9 mouse cellular contexts compared by ENCODE assay signal in genomic region chr8:89630540-89630939, GRCm38 (mm10).
A peak's percentile ranks its signal among the peaks of the same experiment; 100 is the strongest.
DNase-seq lines count a peak whose midpoint lies in the region; ATAC-seq and TF ChIP-seq lines count a peak whose summit lies in the region.
"Had no signal": no experiment of that assay in that cellular context is flagged by ENCODE, and none has a peak within 500 bp of the region (broad histone marks: within the 10 kb centered on the region; RNA-seq: fewer than 3 reads in every experiment).

No protein-coding gene starts in this region.

- H3K4me2 ChIP-seq in intestine, postnatal 0 days (replicated peaks; ENCODE audit: low read depth) = no peak overlapping the region
- H3K4me2 ChIP-seq in intestine, embryonic 16.5 days (ENCODE audit: low read depth, low read length) = no peak overlapping the region
- H3K4me2 ChIP-seq in midbrain, embryonic 16.5 days (ENCODE audit: low read length) = no peak overlapping the region

- no peaks in the 10 kb centered on the region for H3K4me1 ChIP-seq in intestine, postnatal 0 days (replicated peaks; ENCODE audit: control insufficient read depth, insufficient read depth, low read length)
- H3K4me1 ChIP-seq in intestine, embryonic 16.5 days (ENCODE audit: control insufficient read depth, insufficient read depth, low read length) = no peaks in the 10 kb centered on the region
- H3K4me1 ChIP-seq in ES-Bruce4 (ENCODE audit: control insufficient read depth, insufficient read depth, low read length) = no peaks in the 10 kb centered on the region
- H3K4me1 ChIP-seq in bone marrow, adult 2 months (ENCODE audit: control insufficient read depth, insufficient read depth, low read length) = no peaks in the 10 kb centered on the region; the same call in 1 of the 2 replicates
- H3K4me1 ChIP-seq in midbrain, embryonic 16.5 days (ENCODE audit: control insufficient read depth, insufficient read depth, low read length) = peaks cover 4% of the 10 kb centered on the region; the same call in 1 of the 2 replicates

- 90% methylated on average over 3 of the region's 3 CpGs for WGBS in intestine, postnatal 0 days
- WGBS in intestine, embryonic 16.5 days = 82% methylated on average over 3 of the region's 3 CpGs
- WGBS in bone marrow, adult 2 months = 65% methylated on average over 3 of the region's 3 CpGs
- 85% methylated on average over 3 of the region's 3 CpGs for WGBS in midbrain, embryonic 16.5 days

- TF ChIP-seq POLR2A in ES-Bruce4 (IDR thresholded peaks at IDR 0.05; ENCODE audit: insufficient read depth, low read length) = no peak
- TF ChIP-seq POLR2A in bone marrow, adult 2 months (IDR thresholded peaks at IDR 0.05; ENCODE audit: borderline replicate concordance, control insufficient read depth, low read depth, low read length) = no peak

- intact Hi-C loops in gastrocnemius, postnatal 36 days (cut with DNase I) = no loop called here

- H3K4me3 ChIP-seq in intestine, postnatal 0 days (ENCODE audit: low read depth, low read length) = no peak overlapping the region
- H3K4me3 ChIP-seq in intestine, embryonic 16.5 days (ENCODE audit: low read length) = no peak overlapping the region
- H3K4me3 ChIP-seq in ES-Bruce4 (ENCODE audit: low read depth, low read length) = no peak overlapping the region
- H3K4me3 ChIP-seq in bone marrow, adult 2 months (replicated peaks; ENCODE audit: control insufficient read depth, low read depth, low read length) = no peak overlapping the region
- no peak overlapping the region for H3K4me3 ChIP-seq in midbrain, embryonic 16.5 days (ENCODE audit: low read depth, low read length)
- H3K4me3 ChIP-seq: embryonic facial prominence, embryonic 10.5 days had no signal

- no peaks in the 10 kb centered on the region for H3K9me3 ChIP-seq in intestine, postnatal 0 days (ENCODE audit: control insufficient read depth)
- no peaks in the 10 kb centered on the region for H3K9me3 ChIP-seq in intestine, embryonic 16.5 days (ENCODE audit: control insufficient read depth, low read length)
- H3K9me3 ChIP-seq in ES-Bruce4 (replicated peaks; ENCODE audit: control insufficient read depth, insufficient read depth, low read length, poor library complexity, severe bottlenecking) = no peaks in the 10 kb centered on the region
- H3K9me3 ChIP-seq in midbrain, embryonic 16.5 days (replicated peaks; ENCODE audit: control insufficient read depth, low read length, poor library complexity, severe bottlenecking) = no peaks in the 10 kb centered on the region
- H3K9me3 ChIP-seq: embryonic facial prominence, embryonic 10.5 days had no signal

- no peak for TF ChIP-seq EP300 in ES-Bruce4 (IDR thresholded peaks at IDR 0.05; ENCODE audit: insufficient read depth, low read depth, low read length)

- H3K9ac ChIP-seq in intestine, postnatal 0 days (ENCODE audit: low read depth, low read length) = no peak overlapping the region
- no peak overlapping the region for H3K9ac ChIP-seq in intestine, embryonic 16.5 days (ENCODE audit: low read depth, low read length)
- no peak overlapping the region for H3K9ac ChIP-seq in ES-Bruce4 (ENCODE audit: low read depth, poor library complexity, severe bottlenecking)
- H3K9ac ChIP-seq in midbrain, embryonic 16.5 days (ENCODE audit: low read depth, low read length) = no peak overlapping the region

- ATAC-seq in intestine, postnatal 0 days = no peak
- ATAC-seq in intestine, embryonic 16.5 days = no peak
- ATAC-seq in midbrain, embryonic 16.5 days = no peak

- peak; percentile 65 for TF ChIP-seq CTCF in intestine, postnatal 0 days (IDR thresholded peaks at IDR 0.05; ENCODE audit: low read depth)
- TF ChIP-seq CTCF in ES-Bruce4 (IDR thresholded peaks at IDR 0.05; ENCODE audit: low read depth, low read length) = peak; percentile 47
- peak; percentile 59 for TF ChIP-seq CTCF in bone marrow, adult 2 months (IDR thresholded peaks at IDR 0.05; ENCODE audit: control insufficient read depth, insufficient read depth, low read length)

- no peaks in the 10 kb centered on the region for H3K36me3 ChIP-seq in intestine, postnatal 0 days (ENCODE audit: control insufficient read depth, insufficient read depth)
- no peaks in the 10 kb centered on the region for H3K36me3 ChIP-seq in intestine, embryonic 16.5 days (ENCODE audit: control insufficient read depth, insufficient read depth, low read length)
- H3K36me3 ChIP-seq in ES-Bruce4 (ENCODE audit: control insufficient read depth, insufficient read depth, low read length, poor library complexity, severe bottlenecking) = no peaks in the 10 kb centered on the region
- no peaks in the 10 kb centered on the region for H3K36me3 ChIP-seq in midbrain, embryonic 16.5 days (ENCODE audit: control insufficient read depth, insufficient read depth, low read length)
- H3K36me3 ChIP-seq: embryonic facial prominence, embryonic 10.5 days had no signal

- H3K27ac ChIP-seq in intestine, postnatal 0 days (ENCODE audit: low read depth, low read length) = no peak overlapping the region
- H3K27ac ChIP-seq in intestine, embryonic 16.5 days (ENCODE audit: low read length) = no peak overlapping the region
- no peak overlapping the region for H3K27ac ChIP-seq in ES-Bruce4 (ENCODE audit: insufficient read depth, low read length)
- no peak overlapping the region for H3K27ac ChIP-seq in bone marrow, adult 2 months (ENCODE audit: control insufficient read depth, insufficient read depth, low read depth, low read length, poor library complexity)
- no peak overlapping the region for H3K27ac ChIP-seq in midbrain, embryonic 16.5 days (ENCODE audit: low read length)
- H3K27ac ChIP-seq: embryonic facial prominence, embryonic 10.5 days had no signal

- H3K27me3 ChIP-seq in intestine, postnatal 0 days (replicated peaks; ENCODE audit: control insufficient read depth, insufficient read depth, low read length) = no peaks in the 10 kb centered on the region
- H3K27me3 ChIP-seq in intestine, embryonic 16.5 days (replicated peaks; ENCODE audit: control insufficient read depth, insufficient read depth, low read length) = no peaks in the 10 kb centered on the region
- no peaks in the 10 kb centered on the region for H3K27me3 ChIP-seq in ES-Bruce4 (ENCODE audit: control insufficient read depth, insufficient read depth, low read length, poor library complexity, severe bottlenecking)
- no peaks in the 10 kb centered on the region for H3K27me3 ChIP-seq in midbrain, embryonic 16.5 days (ENCODE audit: control insufficient read depth, insufficient read depth, low read depth, low read length)

- DNase-seq in lung, postnatal 10 days = peak; percentile 16
- no peak for DNase-seq in frontal cortex, postnatal 36 days (ENCODE audit: low spot score in 2 of 2)
- DNase-seq in gastrocnemius, postnatal 36 days = no peak
